Mouse (Mus musculus) stomach, postnatal 0 days (tissue): ENCODE data around the gene S1pr1. TPM values are rescaled to one million over a fixed set of nuclear protein-coding genes. Genes with fewer than 3 reads are reported as not detected.
A peak's percentile ranks its signal among the peaks of the same experiment; 100 is the strongest.

Experiments
- ATAC-seq: fragments of 200-750 bp; cut with Nextera tagmentation; 2 replicates; pipeline ENCODE4 v1.8.0; 2017; ENCODE audit not compliant: low FRiP score, low TSS enrichment
- DNase-seq: peaks from one replicate; pipeline ENCODE4 v3.0.0-alpha.2; 2016; ENCODE audit warnings: low spot score
- H3K27ac ChIP-seq: fragments of 300-500 bp; sonication (generic); replicated peaks from 2 replicates; pipeline ENCODE4 v1.5.1; 2014; ENCODE audit warnings: mild to moderate bottlenecking, control low read depth
- H3K27me3 ChIP-seq: fragments of 300-500 bp; sonication (generic); 2 replicates; pipeline ENCODE4 v1.6.1; 2014; ENCODE audit warnings: low read length; ENCODE audit not compliant: control insufficient read depth, insufficient read depth
- H3K36me3 ChIP-seq: fragments of 300-500 bp; sonication (generic); 2 replicates; pipeline ENCODE4 v1.6.1; 2014; ENCODE audit warnings: low read length, mixed read lengths; ENCODE audit not compliant: control insufficient read depth, insufficient read depth
- H3K4me1 ChIP-seq: fragments of 300-500 bp; sonication (generic); replicated peaks from 2 replicates; pipeline ENCODE4 v1.6.1; 2014; ENCODE audit warnings: antibody characterized with exemption; ENCODE audit not compliant: control insufficient read depth, insufficient read depth
- H3K4me2 ChIP-seq: fragments of 300-500 bp; sonication (generic); replicated peaks from 2 replicates; pipeline ENCODE4 v1.6.1; 2014; ENCODE audit warnings: low read depth, mild to moderate bottlenecking, control low read depth, moderate library complexity
- H3K4me3 ChIP-seq: fragments of 300-500 bp; sonication (generic); 2 replicates; pipeline ENCODE4 v1.5.1; 2014; ENCODE audit warnings: low read depth, low read length, control low read depth
- H3K9ac ChIP-seq: fragments of 300-500 bp; sonication (generic); 2 replicates; pipeline ENCODE4 v1.6.1; 2014; ENCODE audit warnings: mild to moderate bottlenecking, low read length, control low read depth, mixed read lengths
- H3K9me3 ChIP-seq: fragments of 300-500 bp; sonication (generic); 2 replicates; pipeline ENCODE4 v1.6.1; 2016; ENCODE audit warnings: low read length; ENCODE audit not compliant: control insufficient read depth
- CTCF ChIP-seq: IDR thresholded peaks from 2 replicates; pipeline ENCODE4 v1.5.1; 2016; ENCODE audit warnings: antibody characterized with exemption, low read depth, mild to moderate bottlenecking, moderate library complexity
- EP300 ChIP-seq: optimal IDR thresholded peaks from 2 replicates; pipeline ENCODE3; 2016; ENCODE audit warnings: antibody characterized with exemption
- WGBS: fragments of 180-500 bp; shearing (Covaris S2); extraction: QIAGEN DNeasy Blood & Tissue Kit; methylation state at CpG from one replicate; pipeline ENCODE4 v1.1.7; 2014; 5-methylcytosine and 5-hydroxymethylcytosine counted together
- polyA plus RNA-seq: library from polyadenylated mRNA; unstranded; fragments of >200 nt; fragmentation: Nextera tagmentation; extraction: Ambion mirVana; gene quantifications from 2 replicates; pipeline ENCODE4 v1.2.1, GENCODE M21; 2015

S1pr1 gene
- polyA plus RNA-seq = 6.6 and 6.7 TPM in 2 replicates

- Histone ChIP-seq H3K9ac (peak within 1 kb of the TSS; percentile 67), H3K27ac (peak within 1 kb of the TSS; percentile 83), H3K9me3 (no peaks in the 10 kb centered on the region), H3K27me3 (no peaks in the 10 kb centered on the region), H3K36me3 (no peaks in the 10 kb centered on the region), H3K4me1 (no peaks in the 10 kb centered on the region), H3K4me2 (peak within 1 kb of the TSS; percentile 73), H3K4me3 (peak within 1 kb of the TSS; percentile 54)
- 1% methylated on average over 50 of the region's 51 CpGs for WGBS
- TF ChIP-seq EP300 (no peak), CTCF (peak; percentile 42)
- ATAC-seq (peak; percentile 78), DNase-seq (peak; percentile 55)
These were observed at the start of gene S1pr1 for GRCm38 (mm10) chr3:115714671-115715651. Gene S1pr1, minus strand, starts transcription at chr3:115715072.

GRCm38 (mm10) chr3:115763292-115763691 lies 48.4 kb upstream of the S1pr1 start:
- 0 out of 2 replicates have a peak, but pooled peaks have one; percentile 54 for ATAC-seq
- no peaks in the 10 kb centered on the region for H3K9me3 ChIP-seq
- H3K4me1 ChIP-seq = no peaks in the 10 kb centered on the region
- DNase-seq = no peak
- H3K27ac ChIP-seq = no peak overlapping the region
- H3K4me3 ChIP-seq = no peak overlapping the region
- TF ChIP-seq EP300 (no peak), CTCF (no peak)
- H3K36me3 ChIP-seq = no peaks in the 10 kb centered on the region
- no peaks in the 10 kb centered on the region for H3K27me3 ChIP-seq
- WGBS = 26% methylated on average over 6 of the region's 6 CpGs
- no peak overlapping the region for H3K9ac ChIP-seq
- H3K4me2 ChIP-seq = no peak overlapping the region

GRCm38 (mm10) chr3:115762841-115763240 lies 48.0 kb upstream of the S1pr1 start:
- no peaks in the 10 kb centered on the region for H3K36me3 ChIP-seq
- H3K9ac ChIP-seq = no peak overlapping the region
- no peak overlapping the region for H3K4me2 ChIP-seq
- no peak for ATAC-seq
- H3K27ac ChIP-seq = no peak overlapping the region
- no peaks in the 10 kb centered on the region for H3K9me3 ChIP-seq
- no peak overlapping the region for H3K4me3 ChIP-seq
- H3K27me3 ChIP-seq = no peaks in the 10 kb centered on the region
- H3K4me1 ChIP-seq = no peaks in the 10 kb centered on the region
- 61% methylated on average over 7 of the region's 7 CpGs for WGBS
- no peak for DNase-seq
- TF ChIP-seq EP300 (no peak), CTCF (no peak)

- Histone ChIP-seq H3K27me3 (no peaks in the 10 kb centered on the region), H3K4me1 (no peaks in the 10 kb centered on the region), H3K9ac (no peak overlapping the region), H3K4me3 (no peak overlapping the region), H3K9me3 (no peaks in the 10 kb centered on the region), H3K27ac (no peak overlapping the region), H3K4me2 (no peak overlapping the region), H3K36me3 (no peaks in the 10 kb centered on the region)
- ATAC-seq = no peak; the same call in 1 of the 2 replicates
- WGBS = 93% methylated on average over 4 of the region's 4 CpGs
- no peak for DNase-seq
- no peak for TF ChIP-seq EP300
- TF ChIP-seq CTCF = no peak
These were observed 44.8 kb upstream of the S1pr1 start for GRCm38 (mm10) chr3:115759659-115760058.

GRCm38 (mm10) chr3:115758455-115758912 lies 43.6 kb upstream of the S1pr1 start:
- DNase-seq (peak; percentile 45), ATAC-seq (peak; percentile 93)
- Histone ChIP-seq H3K36me3 (no peaks in the 10 kb centered on the region), H3K4me3 (peak overlapping the region; percentile 15; the same call in 1 of the 2 replicates), H3K9me3 (no peaks in the 10 kb centered on the region), H3K27me3 (no peaks in the 10 kb centered on the region), H3K4me1 (no peaks in the 10 kb centered on the region), H3K9ac (no peak overlapping the region; the same call in 1 of the 2 replicates), H3K4me2 (peak overlapping the region; percentile 49), H3K27ac (no peak overlapping the region)
- 7% methylated on average over 9 of the region's 9 CpGs for WGBS
- TF ChIP-seq EP300 (no peak), CTCF (no peak)

- H3K9ac ChIP-seq = no peak overlapping the region
- no peaks in the 10 kb centered on the region for H3K27me3 ChIP-seq
- ATAC-seq (no peak), DNase-seq (no peak)
- TF ChIP-seq EP300 (no peak), CTCF (no peak)
- no peaks in the 10 kb centered on the region for H3K4me1 ChIP-seq
- no peak overlapping the region for H3K4me2 ChIP-seq
- no peak overlapping the region for H3K4me3 ChIP-seq
- WGBS = 46% methylated on average over 8 of the region's 8 CpGs
- no peaks in the 10 kb centered on the region for H3K36me3 ChIP-seq
- H3K9me3 ChIP-seq = no peaks in the 10 kb centered on the region
- no peak overlapping the region for H3K27ac ChIP-seq
These were observed 39.6 kb upstream of the S1pr1 start for GRCm38 (mm10) chr3:115754466-115754865.
